Mouse (Mus musculus): ENCODE results near the gene Cdiptos.

The Cdiptos gene

DNA sequence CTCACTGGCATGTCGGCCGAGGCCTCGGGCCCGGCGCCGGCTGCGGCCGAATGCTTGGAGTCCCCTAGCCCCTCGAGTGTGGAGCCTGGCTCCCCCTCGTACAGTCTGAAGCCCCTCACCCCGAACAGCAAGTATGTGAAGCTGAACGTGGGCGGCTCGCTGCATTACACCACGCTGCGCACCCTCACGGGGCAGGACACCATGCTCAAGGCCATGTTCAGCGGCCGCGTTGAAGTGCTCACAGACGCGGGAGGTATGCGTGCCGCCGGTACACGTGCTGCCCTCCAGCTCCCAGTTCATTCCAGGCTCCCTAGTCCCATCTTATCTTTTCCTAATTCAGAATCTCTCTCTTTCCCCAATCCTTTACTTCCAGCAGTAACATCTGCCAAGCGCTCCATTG lies 46.9 kb downstream of the Cdiptos start:
- in situ Hi-C loops (cut with MboI; ENCODE audit: low sequenced_read_pairs) = no loop called here

DNA sequence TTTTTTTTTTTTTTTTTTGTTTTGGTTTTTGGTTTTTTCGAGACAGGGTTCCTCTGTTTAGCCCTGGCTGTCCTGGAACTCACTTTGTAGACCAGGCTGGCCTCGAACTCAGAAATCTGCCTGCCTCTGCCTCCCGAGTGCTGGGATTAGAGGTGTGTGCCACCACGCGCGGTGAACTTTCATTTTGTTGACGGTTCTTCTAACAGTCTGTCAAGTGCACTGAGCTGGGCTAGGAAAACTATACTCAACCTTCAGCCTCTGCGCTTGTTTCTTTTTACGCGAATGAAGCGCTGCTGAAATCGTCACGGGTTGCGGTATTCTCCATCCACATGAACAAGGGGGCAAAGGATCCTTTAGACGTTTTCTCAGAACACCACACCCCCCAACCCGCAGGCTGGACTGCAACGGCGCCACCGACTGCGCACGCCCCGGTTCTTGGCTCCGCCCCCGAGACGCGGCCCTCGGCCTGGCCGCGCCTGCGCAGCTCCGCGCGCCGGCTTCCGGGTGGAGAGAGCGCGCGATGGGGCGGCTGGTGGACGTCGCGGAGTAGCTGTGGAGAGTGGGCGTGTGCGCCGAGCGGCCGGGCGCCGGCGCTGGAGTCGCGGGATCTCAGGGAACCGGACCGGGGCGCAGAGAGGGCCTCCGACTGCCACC lies 47.4 kb downstream of the Cdiptos start, which contains the start of gene Kctd13:
Kctd13 (plus strand) TSS at position 496 of the 654 bp plus-strand sequence.
- in situ Hi-C loops (cut with MboI; ENCODE audit: low sequenced_read_pairs) = no loop called here

DNA sequence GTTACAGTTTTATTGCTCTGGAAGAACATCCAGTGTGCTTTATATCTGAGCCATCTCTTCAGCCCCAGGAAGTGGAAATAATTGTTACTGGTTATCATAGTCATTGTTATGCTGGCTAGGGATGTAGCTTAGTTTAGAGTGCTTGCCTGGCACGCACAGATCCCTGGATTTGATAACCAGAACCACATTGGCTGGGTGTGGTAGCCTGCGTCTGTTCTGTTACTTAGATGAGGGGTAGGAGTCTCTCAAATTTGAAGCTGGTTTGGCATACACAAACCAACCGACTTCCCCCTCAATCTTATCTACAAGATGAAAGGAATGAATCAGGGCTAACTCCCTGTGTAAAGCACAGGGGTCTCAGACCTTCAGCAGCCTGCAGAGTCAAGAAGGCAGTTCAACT lies 49.6 kb downstream of the Cdiptos start:
- in situ Hi-C loops (cut with MboI; ENCODE audit: low sequenced_read_pairs) = no loop called here

- in situ Hi-C loops (cut with MboI; ENCODE audit: low sequenced_read_pairs) = no loop called here
These were observed 51.9 kb downstream of the Cdiptos start for GRCm38 (mm10) chr7:126923999-126924398.

DNA sequence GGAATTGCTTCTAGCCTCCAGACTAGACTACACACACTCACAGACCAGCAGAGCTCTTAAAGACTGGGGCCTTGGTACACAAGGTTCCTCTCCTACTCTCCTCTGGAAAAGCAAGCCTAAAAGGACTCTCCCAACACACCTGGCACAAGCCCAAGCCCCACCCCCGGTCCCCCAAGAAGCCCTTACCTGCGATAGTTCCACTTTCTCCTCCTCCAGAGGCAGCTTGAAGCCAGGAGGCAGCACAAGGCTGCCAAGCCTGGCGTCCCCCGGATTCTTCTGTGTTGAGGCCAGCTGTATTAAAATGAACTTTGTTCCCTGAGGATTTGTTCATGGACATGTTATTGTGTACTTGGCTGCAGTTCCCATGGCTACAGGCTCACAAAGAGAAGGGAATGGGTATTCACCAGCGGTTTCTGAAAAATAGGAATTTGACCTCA lies 53.3 kb downstream of the Cdiptos start, which contains the start of gene Tmem219:
Tmem219 (minus strand) TSS at position 294 of the 437 bp plus-strand sequence.
- in situ Hi-C loops (cut with MboI; ENCODE audit: low sequenced_read_pairs) = no loop called here
